Mouse (Mus musculus) hindbrain, embryonic 11.5 days (tissue): Measurements from ENCODE around the gene AI837181. TPM values are rescaled to one million over a fixed set of nuclear protein-coding genes. Genes with fewer than 3 reads are reported as not detected.

Experiments
- ATAC-seq: fragments of 200-750 bp; cut with Nextera tagmentation; 2 replicates; pipeline ENCODE4 v1.8.0; 2017; ENCODE audit warnings: mild to moderate bottlenecking, moderate TSS enrichment, moderate library complexity; ENCODE audit not compliant: low FRiP score
- DNase-seq: peaks from one replicate; pipeline ENCODE4 v3.0.0-alpha.2; 2015; ENCODE audit warnings: low spot score
- H3K27ac ChIP-seq: fragments of 300-500 bp; sonication (generic); 2 replicates; pipeline ENCODE4 v1.5.1; 2014; ENCODE audit warnings: mild to moderate bottlenecking, low read depth, low read length
- H3K27me3 ChIP-seq: fragments of 300-500 bp; sonication (generic); 2 replicates; pipeline ENCODE4 v1.6.1; 2014; ENCODE audit warnings: mild to moderate bottlenecking, low read length, moderate library complexity, mixed read lengths; ENCODE audit not compliant: control insufficient read depth, insufficient read depth
- H3K36me3 ChIP-seq: fragments of 300-500 bp; sonication (generic); 2 replicates; pipeline ENCODE4 v1.6.1; 2014; ENCODE audit warnings: mild to moderate bottlenecking, low read length, moderate library complexity, mixed read lengths; ENCODE audit not compliant: control insufficient read depth, insufficient read depth
- H3K4me1 ChIP-seq: fragments of 300-500 bp; sonication (generic); replicated peaks from 2 replicates; pipeline ENCODE4 v1.6.1; 2014; ENCODE audit warnings: low read length, mixed read lengths; ENCODE audit not compliant: control insufficient read depth, insufficient read depth
- H3K4me2 ChIP-seq: fragments of 300-500 bp; sonication (generic); replicated peaks from 2 replicates; pipeline ENCODE4 v1.6.1; 2014; ENCODE audit warnings: mild to moderate bottlenecking, low read depth, low read length
- H3K4me3 ChIP-seq: fragments of 300-500 bp; sonication (generic); 2 replicates; pipeline ENCODE4 v1.5.1; 2014; ENCODE audit warnings: low read depth, low read length
- H3K9ac ChIP-seq: fragments of 300-500 bp; sonication (generic); 2 replicates; pipeline ENCODE4 v1.6.1; 2014; ENCODE audit warnings: low read depth, low read length
- H3K9me3 ChIP-seq: fragments of 300-500 bp; sonication (generic); 2 replicates; pipeline ENCODE4 v1.6.1; 2016; ENCODE audit warnings: low read length; ENCODE audit not compliant: control insufficient read depth
- WGBS: fragments of 180-500 bp; shearing (Covaris S2); extraction: QIAGEN DNeasy Blood & Tissue Kit; methylation state at CpG from one replicate; pipeline ENCODE4 v1.1.7; 2014; 5-methylcytosine and 5-hydroxymethylcytosine counted together
- polyA plus RNA-seq: library from polyadenylated mRNA; unstranded; fragments of >200 nt; fragmentation: Nextera tagmentation; extraction: Ambion mirVana; gene quantifications from 2 replicates; pipeline ENCODE4 v1.2.1, GENCODE M21; 2014

Gene AI837181
- polyA plus RNA-seq, 1 experiment from 2014 or later, result 35.2 TPM

DNA sequence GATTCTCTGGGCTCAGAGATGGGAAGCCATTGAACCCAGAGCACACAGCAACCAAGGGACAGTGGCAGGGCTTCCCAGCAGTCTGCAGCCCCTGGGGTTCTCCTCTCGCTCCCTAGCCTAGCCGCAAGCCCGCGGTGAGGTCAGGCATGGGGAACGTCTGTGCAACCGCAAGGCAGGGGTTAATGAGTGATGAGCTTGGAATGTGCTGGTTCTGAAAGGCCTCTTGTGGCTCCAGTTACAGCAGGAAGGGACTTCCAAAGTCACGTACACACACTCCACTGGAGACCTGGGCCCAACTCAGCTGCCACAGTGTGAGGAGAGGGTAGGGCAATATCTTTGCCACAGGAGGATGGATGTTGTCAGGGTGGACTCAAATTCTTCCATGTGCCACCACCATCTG lies 20.0 kb downstream of the AI837181 start:
- ATAC-seq, result no peak
- WGBS, result 30% methylated on average over 7 of the region's 7 CpGs
- peaks cover 41% of the 10 kb centered on the region for H3K27me3 ChIP-seq

DNA sequence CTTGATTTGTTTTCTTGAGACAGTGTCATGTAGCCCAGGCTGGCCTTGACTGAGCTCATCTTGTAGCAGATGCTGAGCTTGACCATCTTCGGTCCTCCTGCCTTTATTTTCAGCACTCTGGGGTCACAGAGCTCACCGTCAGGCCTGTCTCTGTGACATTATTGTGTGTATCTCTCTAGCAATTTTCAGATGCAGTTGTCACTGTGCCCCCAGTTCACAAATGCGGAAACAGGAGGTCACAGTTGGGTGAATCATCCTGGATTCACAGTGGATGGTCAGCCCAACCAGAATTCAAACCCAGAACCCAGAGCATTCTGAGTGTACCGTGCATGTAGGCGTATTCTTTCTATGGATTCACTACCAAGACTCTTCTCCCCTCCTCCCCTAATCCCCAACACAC lies 20.8 kb downstream of the AI837181 start:
- no peak for DNase-seq
- ATAC-seq, result no peak
- Histone ChIP-seq H3K4me3 (no peak overlapping the region), H3K9me3 (no peaks in the 10 kb centered on the region), H3K27me3 (peaks cover 46% of the 10 kb centered on the region), H3K9ac (no peak overlapping the region), H3K36me3 (no peaks in the 10 kb centered on the region), H3K4me1 (no peaks in the 10 kb centered on the region; the same call in 1 of the 2 replicates), H3K4me2 (no peak overlapping the region), H3K27ac (no peak overlapping the region)
- 88% methylated on average over 5 of the region's 5 CpGs for WGBS

More for the DNA sequence above, 20.0 kb downstream of the AI837181 start:
- Histone ChIP-seq H3K9me3 (no peaks in the 10 kb centered on the region; the same call in 1 of the 2 replicates), H3K4me3 (no peak overlapping the region), H3K36me3 (no peaks in the 10 kb centered on the region), H3K4me2 (no peak overlapping the region), H3K27ac (no peak overlapping the region), H3K9ac (no peak overlapping the region), H3K4me1 (no peaks in the 10 kb centered on the region; the same call in 1 of the 2 replicates)
- no peak for DNase-seq

DNA sequence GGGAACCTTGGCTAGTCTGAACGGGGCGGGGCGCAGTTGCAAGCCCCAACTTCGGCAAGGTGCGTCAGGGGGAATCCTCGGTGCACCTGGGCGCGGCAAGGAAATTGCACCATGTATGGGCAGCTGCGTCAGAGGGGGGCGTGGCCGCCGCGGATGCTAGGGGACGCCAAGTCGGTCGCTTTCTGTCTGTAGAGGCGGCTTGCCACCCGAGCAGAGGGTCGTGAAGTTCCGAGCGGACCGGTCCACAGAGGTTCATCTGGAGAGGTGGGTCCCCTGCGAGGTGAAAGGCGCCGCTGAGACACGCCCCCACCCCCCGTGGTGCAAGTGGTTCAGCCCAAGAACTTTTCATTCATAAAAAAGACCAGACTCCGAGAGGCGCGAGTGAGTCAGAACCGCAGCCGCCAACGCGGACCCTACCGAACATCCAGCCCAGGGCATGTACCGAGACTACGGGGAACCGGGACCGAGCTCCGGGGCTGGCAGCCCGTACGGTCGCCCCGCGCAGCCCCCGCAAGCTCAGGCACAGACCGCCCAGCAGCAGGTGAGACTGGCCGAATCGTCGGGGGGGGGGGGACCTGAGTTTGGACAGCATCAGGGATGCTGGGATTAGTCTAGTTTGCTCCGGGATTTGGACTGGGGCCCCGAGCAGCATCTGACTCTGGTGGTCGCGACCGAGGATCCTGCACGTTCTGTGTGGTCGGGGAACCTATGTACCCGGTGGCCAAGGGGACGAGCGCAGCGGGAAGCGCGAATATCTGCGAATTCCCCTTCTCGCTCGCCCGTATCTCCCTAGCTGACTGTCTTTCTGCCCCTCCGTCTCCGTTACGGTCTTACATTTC lies 22.8 kb downstream of the AI837181 start, which contains the start of gene Fosl1:
Gene Fosl1 (plus strand): TSS at position 33 of the 839 bp plus-strand sequence.
- Histone ChIP-seq H3K9me3 (no peaks in the 10 kb centered on the region), H3K4me2 (peak within 1 kb of the TSS; percentile 82), H3K4me3 (peak within 1 kb of the TSS; percentile 52), H3K4me1 (no peaks in the 10 kb centered on the region; the same call in 1 of the 2 replicates), H3K27ac (no peak within 1 kb of the TSS), H3K36me3 (no peaks in the 10 kb centered on the region), H3K27me3 (peaks cover 46% of the 10 kb centered on the region), H3K9ac (peak within 1 kb of the TSS; percentile 36; the same call in 1 of the 2 replicates)
- WGBS, result under 1% methylated on average over 70 of the region's 70 CpGs
- peak; percentile 51; the same call in 1 of the 2 replicates for ATAC-seq
- peak; percentile 74 for DNase-seq

GRCm38 (mm10) chr19:5448354-5449150 lies 23.6 kb downstream of the AI837181 start:
- DNase-seq (peak; percentile 51), ATAC-seq (no peak)
- Histone ChIP-seq H3K4me3 (peak overlapping the region; percentile 52; the same call in 1 of the 2 replicates), H3K27ac (no peak overlapping the region), H3K9me3 (no peaks in the 10 kb centered on the region), H3K4me1 (no peaks in the 10 kb centered on the region; the same call in 1 of the 2 replicates), H3K9ac (no peak overlapping the region), H3K36me3 (no peaks in the 10 kb centered on the region), H3K4me2 (peak overlapping the region; percentile 82; the same call in 1 of the 2 replicates), H3K27me3 (peaks cover 46% of the 10 kb centered on the region)
- WGBS, result 9% methylated on average over 36 of the region's 36 CpGs

DNA sequence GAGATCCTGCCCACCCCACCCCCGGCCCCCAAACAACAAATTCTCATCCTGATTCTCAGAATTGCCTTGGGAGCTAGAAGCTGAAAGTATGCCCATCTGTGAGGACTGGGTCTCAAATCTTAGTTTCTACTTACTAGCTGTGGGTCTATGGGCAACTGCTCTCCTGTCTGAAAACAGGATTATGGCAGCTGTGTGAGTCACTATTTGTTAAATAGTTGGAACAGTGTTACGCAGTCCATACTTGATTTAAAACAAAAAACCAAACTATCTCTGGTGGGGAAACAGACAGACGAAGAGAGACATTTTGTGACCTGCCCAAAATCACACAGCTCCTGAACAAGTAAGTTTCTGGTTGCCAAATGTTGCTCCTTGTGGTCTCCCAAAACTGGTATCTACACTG lies 24.7 kb downstream of the AI837181 start:
- ATAC-seq, result no peak
- Histone ChIP-seq H3K36me3 (no peaks in the 10 kb centered on the region), H3K4me3 (no peak overlapping the region), H3K9me3 (no peaks in the 10 kb centered on the region), H3K9ac (no peak overlapping the region), H3K27ac (no peak overlapping the region), H3K27me3 (peaks cover 46% of the 10 kb centered on the region), H3K4me2 (no peak overlapping the region), H3K4me1 (no peaks in the 10 kb centered on the region; the same call in 1 of the 2 replicates)
- 82% methylated on average over 3 of the region's 3 CpGs for WGBS
- no peak for DNase-seq

DNA sequence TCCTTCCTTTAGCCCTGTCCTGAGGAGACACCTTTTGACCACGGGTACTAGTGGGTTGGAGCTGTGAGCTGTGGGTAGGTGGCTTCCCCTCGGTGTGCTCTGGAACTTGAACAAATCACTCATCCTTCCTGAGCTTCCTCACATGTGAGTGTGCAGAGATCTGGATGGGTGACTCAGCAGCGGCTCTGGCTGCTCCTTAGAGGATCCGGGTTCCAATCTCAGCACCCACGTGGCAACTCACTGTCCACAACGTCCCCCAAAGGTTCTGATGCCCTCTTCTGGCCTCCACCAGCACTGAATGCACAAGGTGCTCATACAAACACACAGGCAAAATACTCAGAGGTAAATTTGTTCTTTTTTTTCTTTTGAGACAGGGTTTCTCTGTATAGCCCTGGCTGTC lies 26.8 kb downstream of the AI837181 start:
- H3K27me3 ChIP-seq, result peaks cover 37% of the 10 kb centered on the region
- H3K4me3 ChIP-seq, result no peak overlapping the region
- no peak overlapping the region for H3K4me2 ChIP-seq
- WGBS, result 73% methylated on average over 6 of the region's 6 CpGs
- H3K27ac ChIP-seq, result no peak overlapping the region
- H3K36me3 ChIP-seq, result no peaks in the 10 kb centered on the region
- H3K9ac ChIP-seq, result no peak overlapping the region
- peaks cover 9% of the 10 kb centered on the region for H3K4me1 ChIP-seq
- H3K9me3 ChIP-seq, result no peaks in the 10 kb centered on the region
- ATAC-seq (no peak), DNase-seq (no peak)

DNA sequence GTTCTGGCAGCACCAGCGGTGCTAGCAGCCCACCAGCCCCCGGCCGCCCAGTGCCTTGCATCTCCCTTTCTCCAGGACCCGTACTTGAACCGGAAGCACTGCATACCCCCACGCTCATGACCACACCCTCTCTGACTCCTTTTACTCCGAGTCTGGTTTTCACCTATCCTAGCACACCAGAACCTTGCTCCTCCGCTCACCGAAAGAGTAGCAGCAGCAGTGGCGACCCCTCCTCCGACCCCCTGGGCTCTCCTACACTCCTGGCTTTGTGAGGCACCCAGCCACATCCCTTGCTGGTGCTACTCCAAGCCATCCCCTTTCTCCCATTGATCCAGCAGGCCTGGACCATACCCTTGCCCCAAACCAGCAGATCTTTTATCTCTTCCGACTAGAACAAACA lies 30.1 kb downstream of the AI837181 start:
- no peak for DNase-seq
- WGBS, result 79% methylated on average over 12 of the region's 12 CpGs
- Histone ChIP-seq H3K4me1 (peaks cover 9% of the 10 kb centered on the region), H3K9ac (no peak overlapping the region), H3K9me3 (no peaks in the 10 kb centered on the region), H3K27me3 (peaks cover 4% of the 10 kb centered on the region), H3K27ac (no peak overlapping the region), H3K4me2 (0 out of 2 replicates have a peak overlapping the region, but pooled peaks have one; percentile 6), H3K4me3 (0 out of 2 replicates have a peak overlapping the region, but pooled peaks have one; percentile 6), H3K36me3 (no peaks in the 10 kb centered on the region)
- ATAC-seq, result no peak

GRCm38 (mm10) chr19:5455568-5455967 lies 30.6 kb downstream of the AI837181 start:
- no peaks in the 10 kb centered on the region for H3K9me3 ChIP-seq
- no peaks in the 10 kb centered on the region for H3K36me3 ChIP-seq
- H3K27ac ChIP-seq, result no peak overlapping the region
- WGBS, result 69% methylated on average over 8 of the region's 8 CpGs
- DNase-seq, result no peak
- no peaks in the 10 kb centered on the region; the same call in 1 of the 2 replicates for H3K27me3 ChIP-seq
- no peak for ATAC-seq
- H3K9ac ChIP-seq, result peak overlapping the region; percentile 16; the same call in 1 of the 2 replicates
- H3K4me3 ChIP-seq, result peak overlapping the region; percentile 73; the same call in 1 of the 2 replicates
- peak overlapping the region; percentile 99 for H3K4me2 ChIP-seq
- H3K4me1 ChIP-seq, result peaks cover 9% of the 10 kb centered on the region
